In genomic region chr12:55432284-55432919, GRCm38 (mm10) we compare ENCODE assay signal across 22 mouse cellular contexts. TPM values are rescaled to one million over a fixed set of nuclear protein-coding genes. Genes with fewer than 3 reads are reported as not detected.
DNase-seq lines count a peak whose midpoint lies in the region; TF ChIP-seq lines count a peak whose summit lies in the region.
"Had no signal": no experiment of that assay in that cellular context is flagged by ENCODE, and none has a peak within 500 bp of the region (broad histone marks: within the 10 kb centered on the region; RNA-seq: fewer than 3 reads in every experiment).

No protein-coding gene starts in this region.

- peak; percentile 66 for DNase-seq in 416B (ENCODE audit: low read depth)
- DNase-seq in CH12.LX (ENCODE audit: extremely low read depth) = no peak
- DNase-seq in induced T-regulatory cell, adult 2 months (ENCODE audit: low read depth) = peak; percentile 41
- peak; percentile 32 for DNase-seq in naive thymus-derived CD4-positive, alpha-beta T cell, adult 2 months (ENCODE audit: low read depth)
- DNase-seq in layer of hippocampus, adult 9-10 months (ENCODE audit: low spot score) = no peak
- no peak for DNase-seq in adrenal gland, adult 8-10 months
- no peak for DNase-seq in adrenal gland, postnatal 4 days (ENCODE audit: low spot score in 2 of 2)
- DNase-seq: adrenal gland, postnatal 10 days; cerebellum, adult 18-20 months; cerebellum, adult 9-11 months; cerebellum, postnatal 36 days; gastrocnemius, adult 2 months; gastrocnemius, postnatal 36 days; heart, adult 11 months; heart, postnatal 4 days had no signal

- peak in 1 of 2 experiments; percentile 16; a peak in 1 of 4 replicates for TF ChIP-seq CTCF in CH12.LX (conservative IDR thresholded peaks at IDR 0.05 in 1 of 2, IDR thresholded peaks at IDR 0.05 in 1 of 2; ENCODE audit: low read depth in 2 of 2, low read length in 2 of 2)

- H3K36me3 ChIP-seq in CH12.LX (replicated peaks in 1 of 2; ENCODE audit: control insufficient read depth in 1 of 2, insufficient read depth in 1 of 2, low read length in 1 of 2) = no peaks in the 10 kb centered on the region
- H3K36me3 ChIP-seq: embryonic facial prominence, embryonic 15.5 days; forebrain, embryonic 10.5 days; heart, embryonic 13.5 days; hindbrain, embryonic 12.5 days; intestine, embryonic 15.5 days had no signal

- no peak overlapping the region for H3K4me3 ChIP-seq in CH12.LX (replicated peaks in 1 of 3; ENCODE audit: low read depth in 2 of 3, low read length in 2 of 3, poor library complexity in 1 of 3)
- H3K4me3 ChIP-seq: embryonic facial prominence, embryonic 15.5 days; erythroblast, embryonic 14.5 days; forebrain, embryonic 10.5 days; gastrocnemius, adult 2 months; heart, embryonic 13.5 days; hindbrain, embryonic 12.5 days; intestine, embryonic 15.5 days had no signal

- TF ChIP-seq EP300 in CH12.LX (IDR thresholded peaks at IDR 0.05; ENCODE audit: low read length) = peak; percentile 28; the same call in 1 of the 2 replicates

- in situ Hi-C loops in CH12.LX (cut with MboI; ENCODE audit: low pct_ligation_motif_present, low pct_unique_long_range_greater_than_20kb, low sequenced_read_pairs) = no loop called here

- H3K9ac ChIP-seq in CH12.LX (ENCODE audit: insufficient read depth, low read depth) = no peak overlapping the region
- H3K9ac ChIP-seq: embryonic facial prominence, embryonic 15.5 days; heart, embryonic 13.5 days; hindbrain, embryonic 12.5 days; intestine, embryonic 15.5 days had no signal

- no peaks in the 10 kb centered on the region for H3K9me3 ChIP-seq in CH12.LX (replicated peaks; ENCODE audit: low read length)
- H3K9me3 ChIP-seq: embryonic facial prominence, embryonic 15.5 days; forebrain, embryonic 10.5 days; hindbrain, embryonic 12.5 days; intestine, embryonic 15.5 days had no signal

- peaks cover 44 to 82% of the 10 kb centered on the region in 2 experiments for H3K4me1 ChIP-seq in CH12.LX (ENCODE audit: control insufficient read depth in 1 of 2, insufficient read depth in 2 of 2)

- no peaks in the 10 kb centered on the region for H3K79me2 ChIP-seq in CH12.LX (replicated peaks; ENCODE audit: control insufficient read depth, extremely low read depth, insufficient read depth, poor library complexity, severe bottlenecking)

- H3K27ac ChIP-seq in CH12.LX (ENCODE audit: insufficient read depth, low read depth) = peak overlapping the region; percentile 66
- H3K27ac ChIP-seq: forebrain, embryonic 10.5 days; gastrocnemius, adult 2 months; hindbrain, embryonic 12.5 days; intestine, embryonic 15.5 days had no signal

- no peak overlapping the region for H3K4me2 ChIP-seq in CH12.LX (ENCODE audit: insufficient read depth, low read depth, poor library complexity, severe bottlenecking)
- H3K4me2 ChIP-seq: embryonic facial prominence, embryonic 15.5 days; heart, embryonic 13.5 days; hindbrain, embryonic 12.5 days; intestine, embryonic 15.5 days had no signal

- peak; percentile 30 for TF ChIP-seq RAD21 in CH12.LX (IDR thresholded peaks at IDR 0.05; ENCODE audit: low read depth, low read length)

- no peak for TF ChIP-seq POLR2A in CH12.LX (IDR thresholded peaks at IDR 0.05; ENCODE audit: low read depth, low read length)

- H3K27me3 ChIP-seq in CH12.LX (replicated peaks) = no peaks in the 10 kb centered on the region
- H3K27me3 ChIP-seq: embryonic facial prominence, embryonic 15.5 days; heart, embryonic 13.5 days; hindbrain, embryonic 12.5 days; intestine, embryonic 15.5 days; Patski had no signal

- dilution Hi-C loops in CH12.LX (cut with MboI; ENCODE audit: extremely low pct_ligation_motif_present, extremely low pct_unique_long_range_greater_than_20kb, low sequenced_read_pairs) = no loop called here

TF ChIP-seq in CH12.LX, 34 proteins besides CTCF, POLR2A, EP300 and RAD21:
- TF ChIP-seq SMC3 (IDR thresholded peaks at IDR 0.05; ENCODE audit: low read depth, low read length) = peak; percentile 23
- TF ChIP-seq ELF1 (IDR thresholded peaks at IDR 0.05; ENCODE audit: low read depth, low read length) = 0 out of 2 replicates have a peak, but pooled peaks have one; percentile 23
- TF ChIP-seq ETS1 (conservative IDR thresholded peaks at IDR 0.05; ENCODE audit: low read depth, low read length) = 0 out of 2 replicates have a peak, but pooled peaks have one; percentile 31
- TF ChIP-seq ZMIZ1 (IDR thresholded peaks at IDR 0.05; ENCODE audit: low read depth, low read length) = no peak
- TF ChIP-seq NRF1 (IDR thresholded peaks at IDR 0.05; ENCODE audit: low read depth, low read length) = 0 out of 2 replicates have a peak, but pooled peaks have one; percentile 34
- no peak for TF ChIP-seq USF1 (IDR thresholded peaks at IDR 0.05; ENCODE audit: low read depth, low read length)

RNA-seq across cellular contexts. Expression of gene Psma6, which starts 48.4 kb away (rescaled TPM):
- total RNA-seq in CH12.LX (2012; rRNA removed) = 271 and 319 TPM in 2 replicates
- total RNA-seq in CH12.LX (2014; rRNA removed) = 585 and 610 TPM in 2 replicates
- polyA plus RNA-seq in CH12.LX (2012; ENCODE audit: insufficient read length, low read depth) = 307 and 352 TPM in 2 replicates
- 100 to 1,000 TPM; 196 to 232 (median 214) TPM for total RNA-seq in adrenal gland, adult 8-10 months (2022)
- 100 to 1,000 TPM; 234 to 258 TPM for total RNA-seq in adrenal gland, postnatal 4 days (2021)

Comparison
In these comparisons a context has a peak if more than half of its experiments do, and no peak if none do; other contexts are left out.
1. DNase-seq: peak in 416B (single experiment), induced T-regulatory cell, adult 2 months (single experiment) and naive thymus-derived CD4-positive, alpha-beta T cell, adult 2 months (single experiment); none in CH12.LX (single experiment), layer of hippocampus, adult 9-10 months (single experiment), adrenal gland, adult 8-10 months (single experiment) and adrenal gland, postnatal 4 days (0 of 2).